12 mouse cellular contexts compared by ENCODE assay signal in the genomic region with DNA sequence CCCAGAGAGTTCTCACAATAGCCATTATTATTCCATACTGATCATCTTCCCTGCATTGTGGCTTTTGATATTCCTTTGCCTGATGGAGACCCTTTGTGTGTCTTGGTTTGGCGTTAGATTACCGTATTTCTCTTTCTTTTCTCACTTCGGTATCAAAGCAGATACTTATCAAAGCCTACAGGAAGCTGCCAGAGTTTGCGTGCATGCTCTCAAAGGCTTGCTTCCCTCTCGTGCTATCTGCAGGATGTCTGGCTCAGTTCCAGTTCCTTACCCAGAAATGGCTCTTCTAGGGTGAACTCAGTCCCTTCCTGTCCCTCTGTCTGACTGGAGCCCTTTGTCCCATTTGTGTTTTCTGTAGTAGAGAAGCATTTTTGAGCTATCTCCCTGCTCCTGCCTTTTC.
A peak's percentile ranks its signal among the peaks of the same experiment; 100 is the strongest.
DNase-seq lines count a peak whose midpoint lies in the region; TF ChIP-seq lines count a peak whose summit lies in the region.
"Had no signal": no experiment of that assay in that cellular context is flagged by ENCODE, and none has a peak within 500 bp of the region (broad histone marks: within the 10 kb centered on the region; RNA-seq: fewer than 3 reads in every experiment).

No protein-coding gene starts in this region.

- H3K36me3 ChIP-seq in MEL (ENCODE audit: control insufficient read depth in 1 of 2, insufficient read depth in 2 of 2, low read length in 2 of 2) = no peaks in the 10 kb centered on the region
- no peaks in the 10 kb centered on the region for H3K36me3 ChIP-seq in splenic B cell, adult 2 months (ENCODE audit: control insufficient read depth, insufficient read depth, low read length, poor library complexity, severe bottlenecking)
- H3K36me3 ChIP-seq: embryonic facial prominence, embryonic 15.5 days; heart, embryonic 12.5 days; hindbrain, embryonic 12.5 days; lung, embryonic 15.5 days had no signal

- H3K4me3 ChIP-seq in MEL (ENCODE audit: control insufficient read depth in 1 of 2, insufficient read depth in 1 of 2, low read depth in 2 of 2, low read length in 2 of 2) = no peak overlapping the region
- H3K4me3 ChIP-seq in gastrocnemius, adult 2 months = no peak overlapping the region
- H3K4me3 ChIP-seq: embryonic facial prominence, embryonic 15.5 days; heart, embryonic 12.5 days; hindbrain, embryonic 12.5 days; lung, embryonic 15.5 days had no signal

- H3K9me3 ChIP-seq in MEL (replicated peaks; ENCODE audit: insufficient read depth, low read length) = no peaks in the 10 kb centered on the region
- H3K9me3 ChIP-seq: embryonic facial prominence, embryonic 15.5 days; lung, embryonic 15.5 days had no signal

- no peak overlapping the region for H3K27ac ChIP-seq in MEL (ENCODE audit: control insufficient read depth, low read depth, low read length)
- no peak overlapping the region for H3K27ac ChIP-seq in gastrocnemius, adult 2 months
- H3K27ac ChIP-seq: embryonic facial prominence, embryonic 15.5 days; hindbrain, embryonic 12.5 days; lung, embryonic 15.5 days had no signal

- no peak for TF ChIP-seq CTCF in MEL (IDR thresholded peaks at IDR 0.05 in 2 of 3, conservative IDR thresholded peaks at IDR 0.05 in 1 of 3; ENCODE audit: control insufficient read depth in 1 of 3, insufficient read depth in 1 of 3, low read depth in 2 of 3, low read length in 3 of 3, poor library complexity in 1 of 3, severe bottlenecking in 1 of 3)
- TF ChIP-seq CTCF in gastrocnemius, adult 2 months (IDR thresholded peaks at IDR 0.05) = no peak

- no peak overlapping the region for H3K9ac ChIP-seq in MEL (ENCODE audit: control insufficient read depth, low read depth, low read length, poor library complexity, severe bottlenecking)
- H3K9ac ChIP-seq: embryonic facial prominence, embryonic 15.5 days; heart, embryonic 12.5 days; hindbrain, embryonic 12.5 days; lung, embryonic 15.5 days had no signal

- TF ChIP-seq RAD21 in MEL (IDR thresholded peaks at IDR 0.05; ENCODE audit: low read depth, low read length) = no peak

- intact Hi-C loops in gastrocnemius, adult 2 months (cut with DNase I) = no loop called here

- H3K27me3 ChIP-seq in MEL (ENCODE audit: control insufficient read depth in 1 of 2, insufficient read depth in 2 of 2, low read length in 2 of 2) = no peaks in the 10 kb centered on the region
- H3K27me3 ChIP-seq in splenic B cell, adult 2 months (ENCODE audit: control insufficient read depth, insufficient read depth, low read length, poor library complexity, severe bottlenecking) = no peaks in the 10 kb centered on the region
- H3K27me3 ChIP-seq: embryonic facial prominence, embryonic 15.5 days; heart, embryonic 12.5 days; hindbrain, embryonic 12.5 days; lung, embryonic 15.5 days had no signal

- no peak for TF ChIP-seq EP300 in MEL (IDR thresholded peaks at IDR 0.05; ENCODE audit: low read depth in 1 of 2, low read length in 2 of 2)

- no peaks in the 10 kb centered on the region for H3K4me1 ChIP-seq in MEL (ENCODE audit: control insufficient read depth in 1 of 2, insufficient read depth in 2 of 2, low read length in 2 of 2)
- H3K4me1 ChIP-seq: embryonic facial prominence, embryonic 15.5 days; hindbrain, embryonic 12.5 days; lung, embryonic 15.5 days had no signal

- peak; percentile 12 to 32 for DNase-seq in kidney, postnatal 36 days
- no peak for DNase-seq in kidney, postnatal 10 days
- DNase-seq in MEL (ENCODE audit: low read depth, low spot score) = peak; percentile 3
- DNase-seq in induced T-regulatory cell, adult 2 months (ENCODE audit: low read depth) = peak; percentile 23
- DNase-seq in splenic B cell, adult 2 months (ENCODE audit: low read depth, low spot score) = peak; percentile 54
- no peak for DNase-seq in gastrocnemius, adult 2 months
- DNase-seq in layer of hippocampus, postnatal 25 days (ENCODE audit: extremely low spot score in 1 of 2, low spot score in 1 of 2) = no peak
- DNase-seq: cerebellum, adult 9-10 months had no signal

- no peaks in the 10 kb centered on the region for H3K79me2 ChIP-seq in MEL (ENCODE audit: control insufficient read depth, insufficient read depth, low read length, poor library complexity)

- TF ChIP-seq POLR2A in MEL (IDR thresholded peaks at IDR 0.05; ENCODE audit: control insufficient read depth in 1 of 2, insufficient read depth in 1 of 2, low read depth in 1 of 2, low read length in 2 of 2, poor library complexity in 1 of 2) = no peak

TF ChIP-seq in MEL, 35 proteins besides CTCF, POLR2A, EP300 and RAD21:
- no peak for TF ChIP-seq MYB (IDR thresholded peaks at IDR 0.05; ENCODE audit: low read depth, low read length)
- TF ChIP-seq ZMIZ1 (IDR thresholded peaks at IDR 0.05; ENCODE audit: low read depth, low read length) = no peak
- TF ChIP-seq BHLHE40 (IDR thresholded peaks at IDR 0.05; ENCODE audit: borderline replicate concordance, low read depth, low read length) = no peak
- TF ChIP-seq NRF1 (IDR thresholded peaks at IDR 0.05; ENCODE audit: insufficient read depth, low read depth, low read length, poor library complexity, severe bottlenecking) = no peak
- no peak for TF ChIP-seq MYC (IDR thresholded peaks at IDR 0.05; ENCODE audit: low read depth, low read length)
- TF ChIP-seq CHD2 (IDR thresholded peaks at IDR 0.05; ENCODE audit: low read length) = no peak
- TF ChIP-seq KAT2A (conservative IDR thresholded peaks at IDR 0.05; ENCODE audit: low read depth, low read length) = no peak
- TF ChIP-seq TAL1 (IDR thresholded peaks at IDR 0.05; ENCODE audit: low read length) = no peak
- TF ChIP-seq POLR2AphosphoS2 (IDR thresholded peaks at IDR 0.05; ENCODE audit: low read length) = no peak

Comparison
In these comparisons a context has a peak if more than half of its experiments do, and no peak if none do; other contexts are left out.
1. DNase-seq: peak in kidney, postnatal 36 days (2 of 2), MEL (single experiment), induced T-regulatory cell, adult 2 months (single experiment) and splenic B cell, adult 2 months (single experiment); none in kidney, postnatal 10 days (single experiment), gastrocnemius, adult 2 months (single experiment) and layer of hippocampus, postnatal 25 days (0 of 2).